Mouse (Mus musculus): ENCODE results near the gene Arl3.

The Arl3 gene

DNA sequence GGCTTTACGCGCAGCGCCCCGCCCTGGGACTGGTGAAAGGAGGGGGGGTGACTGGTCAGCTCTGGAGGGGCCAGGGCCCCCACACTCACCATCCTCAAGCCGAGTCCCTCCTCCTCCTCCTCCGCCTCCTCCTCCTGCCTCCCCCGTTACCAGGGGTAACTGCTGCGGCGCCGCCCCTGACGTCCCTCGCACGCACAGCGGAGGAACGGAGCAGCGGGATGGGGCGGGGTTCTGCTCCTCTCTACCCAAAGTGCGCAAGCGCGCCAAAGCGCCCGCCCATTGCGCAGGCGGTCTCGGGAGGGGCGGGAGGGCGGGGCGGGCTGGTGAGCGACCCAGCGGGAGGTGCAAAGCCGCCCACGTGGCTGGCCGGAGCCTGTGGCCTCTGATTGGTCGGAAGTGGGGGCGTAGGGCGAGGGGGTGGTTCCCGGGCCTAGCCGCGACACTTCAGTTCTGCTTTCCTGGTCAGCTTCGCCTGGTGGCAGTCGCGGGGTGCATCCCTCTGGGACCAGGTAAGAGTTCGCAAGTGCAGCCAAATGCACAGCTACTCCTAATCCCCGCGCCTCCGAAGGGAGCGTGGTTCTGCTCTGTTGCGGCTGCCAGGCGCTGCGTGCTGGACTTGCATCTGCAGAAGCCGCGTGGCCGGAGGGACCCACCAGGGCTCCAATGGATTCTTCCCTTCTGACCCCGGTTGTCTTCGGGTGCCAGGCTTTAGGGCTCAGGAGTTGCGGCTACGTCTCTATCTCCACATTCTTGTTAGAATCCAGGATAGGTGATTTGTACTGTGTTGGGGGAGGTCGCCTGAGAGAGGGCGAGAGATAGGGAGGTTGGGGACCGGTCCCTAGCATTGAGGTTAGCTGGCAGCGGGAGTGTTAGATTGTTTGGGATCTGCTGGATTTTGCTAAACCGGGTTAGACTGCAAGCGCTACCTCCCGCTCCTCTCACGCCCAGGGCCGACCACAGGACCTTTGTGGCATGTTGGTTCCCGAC, at the start of gene Arl3, which contains the start of gene Sfxn2:
Gene Arl3 (minus strand): TSS at position 248 of the 987 bp plus-strand sequence.
Gene Sfxn2 (plus strand): TSS at position 415 of the 987 bp plus-strand sequence.
- peak; percentile 96 for DNase-seq (ENCODE audit: low spot score in 2 of 2)

DNA sequence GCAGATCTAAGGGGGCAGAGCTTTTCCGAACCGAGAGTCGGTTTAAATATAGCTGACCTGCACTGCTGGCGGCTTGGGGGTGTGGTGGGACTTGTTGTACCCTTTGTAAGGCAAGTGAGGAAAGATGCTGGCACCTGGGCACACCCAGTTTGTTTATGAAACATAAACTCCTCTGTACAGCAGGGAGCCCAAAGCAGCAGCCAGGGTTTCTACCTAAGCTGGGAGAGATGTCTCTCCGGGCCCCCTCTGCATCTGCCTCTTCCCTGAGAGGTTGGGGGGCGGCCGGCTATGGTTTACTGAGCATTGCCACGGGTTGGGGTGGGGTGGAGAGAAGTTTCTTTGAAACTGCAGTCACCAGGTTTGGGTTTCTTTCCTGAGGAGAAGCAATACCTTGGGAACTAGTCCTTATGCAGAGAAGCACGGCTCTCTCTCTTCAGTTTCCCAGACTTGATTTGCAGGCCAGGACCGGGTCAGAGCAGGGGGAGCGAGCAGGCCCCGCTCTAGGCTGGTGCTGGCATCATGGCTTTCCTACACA, 49.7 kb upstream of the Arl3 start:
- DNase-seq (ENCODE audit: low spot score in 2 of 2), result no peak

- no peak for DNase-seq (ENCODE audit: low spot score in 2 of 2)
Measured at GRCm38 (mm10) chr19:46621236-46622183, 48.5 kb upstream of the Arl3 start.

DNA sequence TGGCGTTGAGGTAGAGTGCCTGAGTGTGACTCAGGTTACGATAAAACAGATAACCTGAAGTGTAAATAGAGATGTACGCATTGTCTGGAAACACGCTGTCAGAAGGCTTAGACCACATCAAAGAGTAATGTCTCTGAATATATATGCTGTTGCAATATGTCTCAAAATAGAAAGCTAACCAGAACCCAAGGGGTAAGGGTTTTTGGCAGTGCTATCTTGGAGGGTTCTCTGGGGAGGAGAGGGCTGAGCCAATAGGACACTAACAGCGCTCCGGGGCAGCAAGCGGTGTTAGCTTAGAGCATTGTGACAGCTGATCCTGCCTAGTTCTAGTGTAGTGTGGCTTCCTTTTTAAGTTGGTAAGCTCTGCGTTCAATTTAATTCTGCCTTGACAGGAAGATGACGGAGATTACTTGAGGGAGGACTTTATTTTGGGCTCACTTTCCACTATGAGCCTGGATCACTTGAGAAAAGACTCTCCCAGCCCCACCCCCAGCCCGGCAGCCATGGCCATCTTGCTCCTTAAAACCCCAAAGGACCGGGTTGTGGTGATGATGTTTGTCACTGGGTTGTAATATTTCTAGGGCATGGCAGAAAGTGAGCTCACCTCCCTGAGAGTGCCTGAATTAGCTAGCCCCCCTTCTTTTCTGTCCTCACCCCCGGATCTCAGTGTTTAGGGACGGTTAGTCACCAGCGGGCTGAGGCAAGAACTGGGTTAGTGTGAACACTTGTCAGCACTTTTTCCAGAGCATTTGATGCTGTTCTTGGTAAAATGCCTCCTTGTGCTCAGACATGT, 47.2 kb upstream of the Arl3 start:
- no peak for DNase-seq (ENCODE audit: low spot score in 2 of 2)

- DNase-seq (ENCODE audit: low spot score in 2 of 2), result no peak
Measured at GRCm38 (mm10) chr19:46619518-46619917, 46.5 kb upstream of the Arl3 start.

DNA sequence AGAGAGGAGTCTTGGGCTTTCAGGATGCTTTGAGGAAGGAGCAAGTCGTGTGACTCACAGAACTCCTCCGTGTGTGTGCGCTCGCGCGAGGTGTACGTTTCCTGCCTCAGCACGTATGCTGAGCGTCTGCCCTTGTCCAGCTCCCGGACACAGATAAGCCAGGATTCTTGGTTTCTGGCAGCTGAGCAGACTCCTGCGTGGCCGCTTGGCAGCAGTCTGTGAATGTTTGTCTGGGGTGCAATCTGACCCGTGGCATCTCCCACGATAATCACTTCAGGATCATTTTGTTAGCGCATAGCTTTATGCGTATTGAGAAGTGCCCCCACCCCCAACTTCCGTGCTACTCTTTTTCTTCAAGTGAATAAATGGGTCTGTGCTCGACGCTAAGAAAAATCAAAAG, 46.0 kb upstream of the Arl3 start:
- no peak for DNase-seq (ENCODE audit: low spot score in 2 of 2)

- DNase-seq (ENCODE audit: low spot score in 2 of 2), result peak; percentile 19 to 35
Measured at GRCm38 (mm10) chr19:46618322-46618721, 45.3 kb upstream of the Arl3 start.

GRCm38 (mm10) chr19:46617361-46617760, 44.4 kb upstream of the Arl3 start:
- DNase-seq (ENCODE audit: low spot score in 2 of 2), result no peak

DNA sequence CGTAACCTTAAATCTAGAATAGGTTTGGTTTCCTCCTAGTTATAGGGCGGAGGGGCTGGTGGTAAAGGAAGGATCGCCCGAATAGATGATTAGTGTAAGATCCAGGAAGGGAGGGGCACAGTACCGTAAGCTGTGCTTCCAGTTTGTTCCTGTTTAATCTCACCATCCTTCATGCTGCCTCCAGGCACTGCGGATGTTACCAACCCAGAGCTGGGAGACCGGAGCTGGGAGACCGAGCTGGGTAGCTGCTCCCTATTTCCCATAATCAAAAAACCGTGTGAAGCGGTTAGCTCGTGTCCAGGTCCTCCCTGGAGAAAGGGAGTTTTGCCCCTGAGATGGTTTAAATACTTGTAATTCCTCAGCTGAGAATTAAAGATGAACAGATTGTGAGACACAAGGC, 43.4 kb upstream of the Arl3 start:
- no peak for DNase-seq (ENCODE audit: low spot score in 2 of 2)

GRCm38 (mm10) chr19:46608158-46608557, 35.2 kb upstream of the Arl3 start:
- no peak for DNase-seq (ENCODE audit: low spot score in 2 of 2)

- DNase-seq (ENCODE audit: low spot score in 2 of 2), result peak; percentile 32 to 35
Measured at GRCm38 (mm10) chr19:46607424-46607823, 34.4 kb upstream of the Arl3 start.

DNA sequence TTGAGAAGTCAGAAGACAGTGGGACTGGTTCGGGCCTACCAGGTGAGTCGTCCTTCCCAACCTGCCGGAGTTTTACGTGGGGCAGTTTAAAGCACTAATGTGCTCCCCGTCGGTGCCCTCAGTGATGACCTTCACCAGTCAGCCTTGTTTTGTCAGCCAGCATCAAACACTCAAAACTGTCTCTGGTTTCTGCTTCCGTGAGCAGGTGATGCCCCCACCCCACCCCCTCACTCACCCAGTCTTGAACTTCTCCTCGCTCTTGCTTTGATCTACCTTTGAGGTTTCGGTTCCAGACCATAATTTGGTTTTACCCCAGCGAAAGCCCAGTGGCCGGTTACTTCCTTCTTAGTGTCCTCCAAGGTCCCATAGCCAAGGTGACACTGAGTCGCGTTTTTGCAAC, 33.7 kb upstream of the Arl3 start:
- no peak for DNase-seq (ENCODE audit: low spot score in 2 of 2)

DNA sequence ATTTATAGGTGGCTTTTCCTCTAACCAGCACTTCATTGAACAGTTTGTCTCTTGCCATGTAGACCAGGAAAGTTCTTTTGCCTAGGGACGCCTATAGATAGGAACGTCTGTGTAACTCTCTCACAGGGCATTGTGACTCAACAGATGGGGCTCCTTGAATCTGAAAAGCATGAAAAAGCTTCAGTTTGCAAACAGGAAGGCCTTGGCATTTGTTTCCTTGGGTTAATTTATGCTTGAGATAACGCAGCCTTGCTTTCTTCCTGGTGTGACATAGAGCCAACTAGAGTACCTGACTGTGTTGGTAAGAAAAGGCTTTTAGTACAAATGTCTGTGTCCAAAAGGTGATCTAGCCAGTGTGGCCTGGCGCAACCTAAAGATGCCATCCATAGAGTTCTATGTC, 29.4 kb upstream of the Arl3 start:
- DNase-seq (ENCODE audit: low spot score in 2 of 2), result no peak

- no peak for DNase-seq (ENCODE audit: low spot score in 2 of 2)
Measured at GRCm38 (mm10) chr19:46601491-46601890, 28.5 kb upstream of the Arl3 start.

GRCm38 (mm10) chr19:46600371-46600770, 27.4 kb upstream of the Arl3 start:
- no peak for DNase-seq (ENCODE audit: low spot score in 2 of 2)

GRCm38 (mm10) chr19:46599375-46600256, 26.6 kb upstream of the Arl3 start:
- DNase-seq (ENCODE audit: low spot score in 2 of 2), result no peak

- DNase-seq (ENCODE audit: low spot score in 2 of 2), result peak; percentile 98 to 99
Measured at GRCm38 (mm10) chr19:46598720-46599252, 25.8 kb upstream of the Arl3 start, which contains the start of gene Wbp1l. Gene Wbp1l (plus strand): TSS chr19:46599084.

- DNase-seq (ENCODE audit: low spot score in 2 of 2), result no peak
Measured at GRCm38 (mm10) chr19:46598187-46598586, 25.2 kb upstream of the Arl3 start.

DNA sequence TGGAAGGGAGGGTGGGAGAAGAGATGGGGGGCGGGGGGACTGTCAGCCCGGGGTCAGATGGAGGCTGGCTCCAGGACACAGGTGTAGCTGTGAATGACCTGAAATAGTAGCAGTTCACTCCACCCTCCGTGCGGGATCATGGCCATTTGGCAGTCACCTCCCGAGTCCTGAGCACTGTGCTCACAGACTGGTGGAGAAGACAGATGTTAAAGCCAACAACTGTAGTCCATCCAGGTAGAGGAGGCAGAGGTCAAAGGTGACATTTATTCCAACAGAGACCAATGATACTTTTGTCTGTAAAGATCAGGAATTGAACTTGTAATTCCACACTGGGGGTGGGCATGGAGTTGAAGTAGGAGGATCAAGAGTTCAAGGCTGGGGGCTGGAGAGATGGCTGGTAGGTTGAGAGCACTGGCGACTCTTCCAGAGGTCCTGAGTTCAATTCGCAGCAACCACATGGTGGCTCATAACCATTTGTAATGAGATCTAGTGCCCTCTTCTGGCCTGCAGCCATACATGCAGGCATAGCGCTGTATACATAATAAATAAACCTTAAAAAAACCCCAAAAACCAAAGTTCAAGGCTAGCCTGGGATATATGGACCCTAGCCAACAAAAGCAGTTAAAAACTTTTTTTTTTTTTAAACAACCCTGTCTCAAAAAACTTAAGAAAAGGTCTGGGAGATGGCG, 19.9 kb upstream of the Arl3 start:
- no peak for DNase-seq (ENCODE audit: low spot score in 2 of 2)
